Mouse (Mus musculus) hindbrain, embryonic 15.5 days (tissue): ENCODE data around the gene Fam133b. TPM values are rescaled to one million over a fixed set of nuclear protein-coding genes. Genes with fewer than 3 reads are reported as not detected.

Experiments
- ATAC-seq: fragments of 200-750 bp; cut with Nextera tagmentation; 2 replicates; pipeline ENCODE4 v1.8.0; 2017; ENCODE audit warnings: low read depth, moderate number of reproducible peaks, moderate TSS enrichment; ENCODE audit not compliant: low FRiP score
- H3K27ac ChIP-seq: fragments of 300-500 bp; sonication (generic); replicated peaks from 2 replicates; pipeline ENCODE4 v1.5.1; 2015; ENCODE audit warnings: mild to moderate bottlenecking, inconsistent platforms
- H3K27me3 ChIP-seq: fragments of 300-500 bp; sonication (generic); 2 replicates; pipeline ENCODE4 v1.6.1; 2015; ENCODE audit warnings: control low read depth, inconsistent platforms
- H3K36me3 ChIP-seq: fragments of 300-500 bp; sonication (generic); 2 replicates; pipeline ENCODE4 v1.6.1; 2015; ENCODE audit warnings: control low read depth, inconsistent platforms
- H3K4me1 ChIP-seq: fragments of 300-500 bp; sonication (generic); replicated peaks from 2 replicates; pipeline ENCODE4 v1.6.1; 2015; ENCODE audit warnings: control low read depth, inconsistent platforms
- H3K4me2 ChIP-seq: fragments of 300-500 bp; sonication (generic); 2 replicates; pipeline ENCODE4 v1.6.1; 2015; ENCODE audit warnings: moderate library complexity, mild to moderate bottlenecking, inconsistent platforms
- H3K4me3 ChIP-seq: fragments of 300-500 bp; sonication (generic); 2 replicates; pipeline ENCODE4 v1.5.1; 2015; ENCODE audit warnings: mild to moderate bottlenecking, inconsistent platforms
- H3K9ac ChIP-seq: fragments of 300-500 bp; sonication (generic); 2 replicates; pipeline ENCODE4 v1.6.1; 2015; ENCODE audit warnings: inconsistent platforms
- H3K9me3 ChIP-seq: fragments of 300-500 bp; sonication (generic); 2 replicates; pipeline ENCODE4 v1.6.1; 2016; ENCODE audit warnings: control low read depth, inconsistent platforms
- WGBS: fragments of 180-500 bp; shearing (Covaris S2); methylation state at CpG from one replicate; pipeline ENCODE4 v1.1.7; 2015; 5-methylcytosine and 5-hydroxymethylcytosine counted together
- polyA plus RNA-seq: library from polyadenylated mRNA; unstranded; fragments of >200 nt; fragmentation: Nextera tagmentation; extraction: Ambion mirVana; gene quantifications from 2 replicates; pipeline ENCODE4 v1.2.1, GENCODE M21; 2015

Gene Fam133b
- 22.6 and 26.0 TPM in 2 replicates for polyA plus RNA-seq

DNA sequence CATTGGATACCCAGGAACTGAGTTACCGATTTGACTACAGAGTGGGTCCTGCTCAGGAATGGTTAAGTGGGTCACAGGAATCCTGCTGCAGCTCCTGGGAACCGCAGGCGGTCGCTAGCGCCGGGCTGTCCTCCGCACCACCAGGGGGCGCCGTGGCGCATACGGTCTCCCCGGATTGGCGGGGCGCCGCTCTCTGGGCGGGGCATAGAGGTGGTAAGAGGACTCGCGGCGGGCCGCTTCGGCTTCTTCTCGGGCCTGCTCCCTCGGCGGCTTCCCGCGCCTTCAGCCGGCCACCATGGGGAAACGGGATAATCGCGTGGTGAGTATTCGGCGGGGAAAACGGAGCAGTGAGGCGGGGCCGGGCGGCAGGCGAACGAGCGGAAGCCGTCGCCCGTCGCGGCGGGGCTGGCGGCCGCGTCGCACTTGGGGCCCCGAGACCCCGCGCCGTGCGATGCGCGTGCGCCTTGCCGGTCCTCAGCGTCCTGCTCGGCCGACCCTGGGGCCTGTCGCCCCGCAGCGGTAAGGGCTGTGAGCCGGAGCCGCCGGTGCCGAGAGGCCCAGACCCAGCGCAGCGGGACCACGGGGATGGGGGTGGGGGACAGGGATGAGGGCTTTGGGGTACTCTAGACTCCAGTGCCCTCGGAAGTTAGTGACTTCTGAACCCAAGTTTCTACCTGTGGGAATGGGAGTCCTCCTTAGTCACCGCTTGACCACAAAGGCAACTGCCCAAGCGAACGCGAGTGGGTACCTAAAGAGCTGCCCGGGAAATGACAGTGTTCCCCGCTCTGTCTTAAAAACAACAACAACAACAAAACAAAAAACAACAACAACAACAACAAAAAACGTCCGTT is at the start of gene Fam133b:
TSS of gene Fam133b (plus strand) at position 205 of the 851 bp plus-strand sequence.
- peak within 1 kb of the TSS; percentile 93 for H3K4me3 ChIP-seq
- peaks cover 16% of the 10 kb centered on the region for H3K4me1 ChIP-seq
- peak within 1 kb of the TSS; percentile 77 for H3K4me2 ChIP-seq
- H3K27ac ChIP-seq: peak within 1 kb of the TSS; percentile 92
- H3K27me3 ChIP-seq: no peaks in the 10 kb centered on the region
- 0 out of 2 replicates have a peak, but pooled peaks cover 3% of the 10 kb centered on the region for H3K36me3 ChIP-seq
- H3K9me3 ChIP-seq: no peaks in the 10 kb centered on the region
- H3K9ac ChIP-seq: peak within 1 kb of the TSS; percentile 84
- ATAC-seq: peak; percentile 96
- WGBS: under 1% methylated on average over 58 of the region's 80 CpGs

DNA sequence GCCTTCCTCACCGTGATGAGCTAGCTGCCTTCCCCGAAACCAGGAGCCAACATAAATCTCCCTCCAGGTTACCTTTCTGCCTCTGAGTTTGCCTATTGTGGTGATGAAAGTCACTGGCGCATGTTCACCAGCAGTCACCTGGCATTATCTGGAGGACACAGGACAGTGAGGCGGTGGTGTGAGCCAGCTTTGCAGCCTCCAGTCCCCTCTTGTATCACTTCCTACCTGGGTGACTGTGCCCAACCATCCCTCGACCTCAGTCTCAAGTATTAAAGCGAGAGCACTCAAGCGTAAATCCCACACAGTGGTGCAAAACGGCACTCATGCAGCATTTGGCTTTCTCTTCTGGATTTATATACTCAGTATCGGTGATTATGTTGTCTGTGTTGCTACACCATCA is 49.7 kb upstream of the Fam133b start:
- H3K4me1 ChIP-seq: no peaks in the 10 kb centered on the region
- 91% methylated on average over 9 of the region's 9 CpGs for WGBS
- no peaks in the 10 kb centered on the region for H3K27me3 ChIP-seq
- no peak for ATAC-seq
- no peaks in the 10 kb centered on the region for H3K9me3 ChIP-seq
- no peak overlapping the region for H3K4me2 ChIP-seq
- H3K36me3 ChIP-seq: no peaks in the 10 kb centered on the region
- H3K9ac ChIP-seq: no peak overlapping the region
- no peak overlapping the region for H3K27ac ChIP-seq
- H3K4me3 ChIP-seq: no peak overlapping the region

DNA sequence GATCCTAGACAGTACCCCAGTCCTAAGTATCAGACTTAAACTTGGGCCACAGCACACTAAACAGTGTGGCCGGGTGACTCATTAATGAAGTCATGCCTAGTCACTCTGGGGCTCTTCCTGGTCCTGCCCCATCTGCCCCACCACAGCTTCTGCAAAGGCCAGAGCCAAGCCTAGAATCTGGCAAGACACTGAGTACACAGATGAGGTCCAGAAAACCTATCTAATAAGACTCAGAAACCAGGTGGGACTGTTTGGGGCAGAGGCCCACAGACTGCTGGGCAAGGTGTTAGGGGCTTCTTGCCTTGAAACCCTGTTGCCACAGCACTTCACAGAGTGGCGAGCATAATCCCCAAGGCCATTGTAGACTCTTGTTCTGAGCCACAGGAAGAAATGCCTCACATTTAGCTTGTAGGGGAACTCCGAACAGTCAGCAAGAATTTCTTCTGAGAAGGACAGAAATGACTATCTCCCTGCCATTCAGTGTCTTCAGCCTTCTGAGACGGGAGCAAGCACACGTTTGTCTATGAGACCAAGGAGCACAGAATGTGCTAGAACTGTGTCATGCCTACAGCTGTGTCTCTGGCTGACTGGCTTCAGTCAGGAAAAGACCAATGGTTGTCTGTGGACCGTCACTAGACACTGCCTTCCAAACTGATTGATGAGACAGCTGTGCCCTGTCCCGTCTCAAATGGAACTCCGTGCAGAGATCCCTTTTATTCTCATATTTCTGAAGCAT is 49.0 kb upstream of the Fam133b start:
- no peak for ATAC-seq
- Histone ChIP-seq H3K4me2 (no peak overlapping the region), H3K27ac (no peak overlapping the region), H3K4me1 (no peaks in the 10 kb centered on the region), H3K4me3 (no peak overlapping the region), H3K36me3 (no peaks in the 10 kb centered on the region), H3K27me3 (no peaks in the 10 kb centered on the region), H3K9ac (no peak overlapping the region), H3K9me3 (no peaks in the 10 kb centered on the region)
- WGBS: 84% methylated on average over 8 of the region's 8 CpGs

DNA sequence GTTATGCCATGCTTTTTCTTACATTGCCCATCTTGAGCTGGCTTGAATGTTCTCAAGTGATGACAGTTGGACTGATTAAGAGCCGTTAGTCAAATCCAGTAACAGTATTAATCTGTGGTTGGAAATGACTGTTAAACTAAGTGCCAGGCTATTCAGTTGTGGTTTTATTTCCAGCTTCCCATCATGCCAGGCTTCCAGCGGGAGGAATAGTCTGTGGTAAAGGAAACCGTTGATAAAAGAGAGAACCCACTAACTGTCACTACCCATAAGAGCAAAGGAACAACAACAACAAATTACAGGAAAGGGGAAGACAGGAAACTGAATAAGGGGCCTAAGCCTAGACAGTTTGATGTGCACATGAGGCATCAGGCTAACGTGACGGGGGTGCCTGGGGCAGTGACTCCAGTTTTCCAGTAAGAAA is 46.1 kb upstream of the Fam133b start:
- Histone ChIP-seq H3K4me2 (no peak overlapping the region), H3K27me3 (no peaks in the 10 kb centered on the region), H3K36me3 (no peaks in the 10 kb centered on the region), H3K9ac (no peak overlapping the region), H3K27ac (no peak overlapping the region), H3K4me3 (no peak overlapping the region), H3K4me1 (no peaks in the 10 kb centered on the region), H3K9me3 (no peaks in the 10 kb centered on the region)
- 84% methylated on average over 5 of the region's 5 CpGs for whole genome bisulfite sequencing
- no peak for ATAC-seq

DNA sequence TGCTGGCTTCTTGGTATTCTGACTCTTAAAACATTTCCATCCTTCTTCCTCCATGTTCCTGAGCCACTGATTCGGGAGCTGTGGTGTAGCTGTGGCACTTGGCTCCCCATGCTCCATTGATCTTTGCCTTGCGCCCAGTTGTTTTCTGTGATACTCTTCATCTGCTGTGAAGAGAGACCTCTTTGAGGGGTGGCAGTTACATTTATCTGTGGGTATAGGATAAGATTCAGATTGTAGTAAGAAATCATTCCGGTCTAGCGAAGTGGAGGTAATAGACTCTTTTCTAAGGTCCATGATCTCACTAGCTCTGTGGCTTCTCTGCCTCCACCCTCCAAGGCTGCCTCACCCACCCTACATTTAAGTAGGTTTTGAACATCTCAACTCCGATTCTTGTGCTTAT is 43.3 kb upstream of the Fam133b start:
- Histone ChIP-seq H3K27me3 (no peaks in the 10 kb centered on the region), H3K27ac (no peak overlapping the region), H3K4me2 (no peak overlapping the region), H3K36me3 (no peaks in the 10 kb centered on the region), H3K4me1 (no peaks in the 10 kb centered on the region), H3K9ac (no peak overlapping the region), H3K9me3 (no peaks in the 10 kb centered on the region), H3K4me3 (no peak overlapping the region)
- WGBS: 90% methylated on average over 5 of the region's 5 CpGs
- no peak for ATAC-seq

DNA sequence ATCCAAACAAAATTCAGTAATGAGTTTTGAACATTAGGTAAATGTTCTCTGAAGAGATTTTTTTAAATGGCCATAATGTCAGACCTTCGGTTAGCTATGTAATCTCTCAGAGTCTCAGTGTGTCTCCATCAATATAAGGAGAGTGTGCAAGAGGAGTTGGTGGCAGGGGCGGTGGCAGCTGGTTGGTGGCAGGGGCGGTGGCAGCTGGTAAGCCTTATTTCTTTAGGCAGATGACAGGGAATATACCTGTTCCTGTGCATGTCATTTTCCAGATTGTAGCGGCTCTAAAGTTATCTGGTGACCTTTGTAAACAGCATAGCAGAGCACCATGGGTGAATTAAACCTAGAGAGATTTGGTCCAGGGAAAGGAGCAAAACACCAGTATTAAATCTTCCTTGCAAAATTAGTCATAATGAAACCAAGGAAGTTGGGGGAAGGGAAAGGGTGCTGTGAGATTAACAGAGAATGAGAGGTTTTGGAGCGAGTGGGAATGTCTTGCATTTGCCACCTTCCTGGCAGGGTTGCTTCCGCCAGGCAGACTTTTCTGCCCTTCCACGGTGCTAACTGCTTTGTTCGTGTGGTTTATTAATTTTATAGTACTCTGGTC is 42.6 kb upstream of the Fam133b start:
- no peaks in the 10 kb centered on the region for H3K9me3 ChIP-seq
- no peak overlapping the region for H3K4me3 ChIP-seq
- no peak overlapping the region for H3K4me2 ChIP-seq
- ATAC-seq: no peak
- no peaks in the 10 kb centered on the region for H3K4me1 ChIP-seq
- no peaks in the 10 kb centered on the region for H3K27me3 ChIP-seq
- no peaks in the 10 kb centered on the region for H3K36me3 ChIP-seq
- 72% methylated on average over 8 of the region's 8 CpGs for WGBS
- no peak overlapping the region for H3K27ac ChIP-seq
- no peak overlapping the region for H3K9ac ChIP-seq

DNA sequence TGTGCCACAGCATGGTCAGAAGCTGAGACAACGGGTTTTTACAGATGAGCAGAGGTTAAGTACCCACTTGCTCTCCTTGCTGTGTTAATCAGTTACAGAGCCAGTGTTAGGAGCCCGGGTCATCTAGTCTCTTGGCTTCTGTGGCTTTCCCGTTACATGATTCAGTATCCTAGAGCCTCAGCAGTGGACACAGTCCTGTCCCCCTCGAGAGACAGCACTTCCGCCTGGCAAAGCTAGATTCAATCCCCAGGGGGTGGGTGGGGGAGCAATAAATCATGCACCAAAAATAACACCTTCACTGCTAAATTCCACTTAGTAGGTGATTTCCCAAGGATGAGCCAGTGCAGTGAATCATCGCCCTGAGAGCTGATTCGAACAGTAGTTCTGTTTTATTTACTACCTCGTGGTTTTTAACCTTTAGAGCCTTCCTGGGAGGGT is 42.0 kb upstream of the Fam133b start:
- no peak for ATAC-seq
- Histone ChIP-seq H3K36me3 (no peaks in the 10 kb centered on the region), H3K27ac (no peak overlapping the region), H3K4me1 (no peaks in the 10 kb centered on the region), H3K27me3 (no peaks in the 10 kb centered on the region), H3K9me3 (no peaks in the 10 kb centered on the region), H3K9ac (no peak overlapping the region), H3K4me2 (no peak overlapping the region), H3K4me3 (no peak overlapping the region)
- 44% methylated on average over 8 of the region's 8 CpGs for WGBS

DNA sequence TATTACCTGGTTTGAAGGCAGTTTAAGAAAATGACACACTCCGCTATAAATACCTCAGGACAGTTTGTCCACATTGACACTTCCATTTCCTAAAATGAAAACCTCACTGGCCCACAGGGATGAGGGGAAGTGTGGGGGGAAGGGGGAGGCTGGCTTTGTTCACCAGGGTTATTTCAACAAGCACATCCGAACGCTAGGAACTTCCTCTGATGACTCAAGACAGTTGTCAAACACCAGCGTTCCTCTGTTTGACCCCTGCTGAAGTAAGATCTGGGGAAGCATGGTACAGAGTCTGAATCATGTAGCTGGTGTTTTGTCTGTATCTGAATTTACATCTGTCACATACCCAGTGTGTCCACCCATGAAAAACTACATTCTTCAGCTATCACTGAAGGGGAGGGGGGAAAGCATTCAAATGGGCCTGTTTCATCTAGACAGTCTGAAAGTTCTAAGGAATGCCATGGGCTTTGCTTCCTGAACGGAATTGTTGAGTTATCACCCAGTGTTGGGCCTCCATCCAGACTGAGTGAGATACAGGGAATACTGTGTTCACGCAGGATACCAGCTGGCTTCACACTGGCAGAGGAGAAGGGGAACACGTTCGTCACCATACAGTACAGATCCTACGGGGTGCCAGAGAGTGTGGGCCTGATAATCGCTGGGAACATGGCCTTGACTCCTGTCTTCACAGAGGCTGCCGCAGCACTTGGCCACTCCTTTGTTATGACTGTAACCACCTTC is 40.9 kb upstream of the Fam133b start:
- H3K4me2 ChIP-seq: no peak overlapping the region
- H3K9ac ChIP-seq: no peak overlapping the region
- no peak overlapping the region for H3K27ac ChIP-seq
- H3K27me3 ChIP-seq: no peaks in the 10 kb centered on the region
- no peak for ATAC-seq
- no peaks in the 10 kb centered on the region for H3K4me1 ChIP-seq
- no peak overlapping the region for H3K4me3 ChIP-seq
- WGBS: 69% methylated on average over 11 of the region's 11 CpGs
- no peaks in the 10 kb centered on the region for H3K36me3 ChIP-seq
- H3K9me3 ChIP-seq: no peaks in the 10 kb centered on the region

DNA sequence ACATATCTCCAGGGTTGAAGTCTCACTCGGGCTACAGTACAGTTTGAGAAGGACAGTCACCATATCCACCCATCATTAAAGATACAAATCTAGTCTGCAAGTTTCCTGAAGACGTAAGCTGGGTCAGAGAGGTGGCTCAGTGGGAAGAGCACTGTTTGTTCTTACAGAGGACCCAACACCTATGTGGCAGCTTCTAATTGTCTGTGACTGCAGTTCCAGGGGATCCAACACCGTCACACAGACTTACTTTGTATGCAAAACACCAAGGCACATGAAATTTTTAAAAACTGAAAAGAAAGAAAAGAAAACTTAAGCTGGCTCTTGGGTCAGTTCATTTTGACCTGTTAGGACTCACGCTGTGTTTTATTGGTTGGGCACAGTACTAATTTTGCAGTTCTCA is 40.3 kb upstream of the Fam133b start:
- Histone ChIP-seq H3K9ac (no peak overlapping the region), H3K4me2 (no peak overlapping the region), H3K4me3 (no peak overlapping the region), H3K4me1 (no peaks in the 10 kb centered on the region), H3K27ac (no peak overlapping the region), H3K27me3 (no peaks in the 10 kb centered on the region), H3K9me3 (no peaks in the 10 kb centered on the region), H3K36me3 (no peaks in the 10 kb centered on the region)
- no peak for ATAC-seq
- 88% methylated on average over 4 of the region's 4 CpGs for WGBS

DNA sequence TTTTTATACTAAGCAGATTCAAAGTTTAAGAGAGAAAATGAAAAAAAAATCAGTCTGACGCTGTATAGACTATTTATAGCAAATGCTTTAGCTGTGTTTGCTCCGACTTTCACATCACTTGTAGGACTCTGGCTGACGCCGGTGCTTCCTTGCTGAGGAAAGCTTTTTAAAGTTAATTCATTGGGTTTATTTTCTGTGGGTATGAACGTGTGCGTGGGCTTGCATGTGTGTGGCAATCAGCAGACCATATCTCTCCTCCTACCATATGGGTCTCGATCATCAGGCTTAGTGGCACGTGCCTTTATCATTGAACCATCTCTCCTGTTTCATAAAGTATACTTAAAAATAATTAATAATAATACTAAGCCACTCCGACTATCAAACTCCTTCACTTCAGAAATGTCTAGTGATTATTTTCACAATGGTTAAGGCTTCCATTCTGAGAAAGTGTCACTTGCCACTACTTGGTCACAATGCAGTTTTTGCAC is 39.8 kb upstream of the Fam133b start:
- ATAC-seq: no peak
- no peaks in the 10 kb centered on the region for H3K4me1 ChIP-seq
- no peaks in the 10 kb centered on the region for H3K36me3 ChIP-seq
- H3K27me3 ChIP-seq: no peaks in the 10 kb centered on the region
- no peaks in the 10 kb centered on the region for H3K9me3 ChIP-seq
- no peak overlapping the region for H3K9ac ChIP-seq
- no peak overlapping the region for H3K4me2 ChIP-seq
- H3K4me3 ChIP-seq: no peak overlapping the region
- WGBS: 91% methylated on average over 9 of the region's 9 CpGs
- H3K27ac ChIP-seq: no peak overlapping the region

DNA sequence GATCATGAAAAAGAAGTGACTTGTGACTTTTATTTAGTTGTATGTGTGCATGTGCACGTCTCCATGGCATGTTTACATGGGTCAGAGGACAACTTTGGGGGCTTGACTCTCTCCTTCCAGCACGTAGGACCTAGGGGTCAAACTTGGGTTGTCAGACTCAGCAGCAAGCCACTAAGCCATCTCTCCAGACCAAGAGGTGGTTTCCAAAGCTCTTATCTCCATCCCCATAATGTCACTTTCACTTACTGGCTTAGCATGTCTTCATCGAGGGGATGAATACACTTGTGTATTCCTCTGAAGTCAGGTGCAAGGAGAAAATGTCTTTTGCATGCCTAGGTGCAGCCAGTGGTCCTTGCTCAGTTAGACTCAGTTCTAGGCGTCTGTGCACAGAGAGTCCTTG is 39.2 kb upstream of the Fam133b start:
- no peak overlapping the region for H3K4me3 ChIP-seq
- no peak overlapping the region for H3K27ac ChIP-seq
- no peaks in the 10 kb centered on the region for H3K27me3 ChIP-seq
- no peaks in the 10 kb centered on the region for H3K4me1 ChIP-seq
- no peak for ATAC-seq
- 80% methylated on average over 4 of the region's 4 CpGs for WGBS
- no peaks in the 10 kb centered on the region for H3K9me3 ChIP-seq
- H3K9ac ChIP-seq: no peak overlapping the region
- no peak overlapping the region for H3K4me2 ChIP-seq
- H3K36me3 ChIP-seq: no peaks in the 10 kb centered on the region
